Mouse (Mus musculus): Measurements from ENCODE around the gene Ttll5. TPM values are rescaled to one million over a fixed set of nuclear protein-coding genes. Genes with fewer than 3 reads are reported as not detected.
A peak's percentile ranks its signal among the peaks of the same experiment; 100 is the strongest.

The Ttll5 gene
- total RNA-seq, 2 experiments from 2014 or later: 5.4 to 8.5 TPM

GRCm38 (mm10) chr12:86086550-86086949 is 262.1 kb downstream of the Ttll5 start:
- no peak overlapping the region for H3K4me3 ChIP-seq
- H3K27ac ChIP-seq: peak overlapping the region; percentile 77
- intact Hi-C loops (cut with DNase I): no loop called here
- DNase-seq: peak; percentile 44
- TF ChIP-seq CTCF (IDR thresholded peaks at IDR 0.05): no peak

GRCm38 (mm10) chr12:86088042-86088441 is 263.6 kb downstream of the Ttll5 start:
- H3K4me3 ChIP-seq: no peak overlapping the region
- intact Hi-C loops (cut with DNase I): no loop called here
- DNase-seq: peak; percentile 67
- no peak for TF ChIP-seq CTCF (IDR thresholded peaks at IDR 0.05)
- peak overlapping the region; percentile 77 for H3K27ac ChIP-seq

- no peak overlapping the region; the same call in 1 of the 2 replicates for H3K4me3 ChIP-seq
- intact Hi-C loops (cut with DNase I): no loop called here
- peak overlapping the region; percentile 85 for H3K27ac ChIP-seq
- no peak for TF ChIP-seq CTCF (IDR thresholded peaks at IDR 0.05)
- DNase-seq: no peak
These were observed 266.3 kb downstream of the Ttll5 start for GRCm38 (mm10) chr12:86090764-86091163.

- H3K27ac ChIP-seq: peak overlapping the region; percentile 85
- H3K4me3 ChIP-seq: peak overlapping the region; percentile 55
These were observed 267.2 kb downstream of the Ttll5 start for GRCm38 (mm10) chr12:86091601-86092132.

GRCm38 (mm10) chr12:86094075-86094474 is 269.6 kb downstream of the Ttll5 start:
- no peak for DNase-seq
- Histone ChIP-seq H3K4me3 (no peak overlapping the region), H3K27ac (no peak overlapping the region)
- no peak for TF ChIP-seq CTCF (IDR thresholded peaks at IDR 0.05)
- intact Hi-C loops (cut with DNase I): no loop called here

More at GRCm38 (mm10) chr12:86091601-86092132, 267.2 kb downstream of the Ttll5 start:
- no peak for TF ChIP-seq CTCF (IDR thresholded peaks at IDR 0.05)
- peak; percentile 71 for DNase-seq
- intact Hi-C loops (cut with DNase I): no loop called here

GRCm38 (mm10) chr12:86095806-86096205 is 271.3 kb downstream of the Ttll5 start:
- no peak for TF ChIP-seq CTCF (IDR thresholded peaks at IDR 0.05)
- intact Hi-C loops (cut with DNase I): no loop called here
- DNase-seq: no peak
- no peak overlapping the region for H3K27ac ChIP-seq
- H3K4me3 ChIP-seq: no peak overlapping the region

- peak overlapping the region; percentile 12; the same call in 1 of the 2 replicates for H3K4me3 ChIP-seq
- intact Hi-C loops (cut with DNase I): no loop called here
- DNase-seq: no peak
- H3K27ac ChIP-seq: no peak overlapping the region
- TF ChIP-seq CTCF (IDR thresholded peaks at IDR 0.05): no peak
These were observed 273.3 kb downstream of the Ttll5 start for GRCm38 (mm10) chr12:86097781-86098180.

GRCm38 (mm10) chr12:86100711-86101110 is 276.3 kb downstream of the Ttll5 start:
- intact Hi-C loops (cut with DNase I): no loop called here
- no peak for DNase-seq
- no peak overlapping the region for H3K4me3 ChIP-seq
- peak overlapping the region; percentile 6 for H3K27ac ChIP-seq
- no peak for TF ChIP-seq CTCF (IDR thresholded peaks at IDR 0.05)

- no peak for TF ChIP-seq CTCF (IDR thresholded peaks at IDR 0.05)
- Histone ChIP-seq H3K4me3 (no peak overlapping the region), H3K27ac (peak overlapping the region; percentile 81)
- intact Hi-C loops (cut with DNase I): no loop called here
- no peak for DNase-seq
These were observed 278.2 kb downstream of the Ttll5 start for GRCm38 (mm10) chr12:86102686-86103085.

GRCm38 (mm10) chr12:86103391-86103790 is 278.9 kb downstream of the Ttll5 start:
- no peak for TF ChIP-seq CTCF (IDR thresholded peaks at IDR 0.05)
- no peak overlapping the region for H3K4me3 ChIP-seq
- no peak for DNase-seq
- intact Hi-C loops (cut with DNase I): no loop called here
- H3K27ac ChIP-seq: peak overlapping the region; percentile 81

- H3K4me3 ChIP-seq: no peak overlapping the region
- intact Hi-C loops (cut with DNase I): no loop called here
- no peak for DNase-seq
- peak overlapping the region; percentile 81 for H3K27ac ChIP-seq
- no peak for TF ChIP-seq CTCF (IDR thresholded peaks at IDR 0.05)
These were observed 279.4 kb downstream of the Ttll5 start for GRCm38 (mm10) chr12:86103852-86104251.

GRCm38 (mm10) chr12:86104297-86104696 is 279.8 kb downstream of the Ttll5 start:
- intact Hi-C loops (cut with DNase I): no loop called here
- TF ChIP-seq CTCF (IDR thresholded peaks at IDR 0.05): no peak
- no peak for DNase-seq

GRCm38 (mm10) chr12:86105546-86105945 is 281.1 kb downstream of the Ttll5 start:
- TF ChIP-seq CTCF (IDR thresholded peaks at IDR 0.05): no peak
- intact Hi-C loops (cut with DNase I): no loop called here
- DNase-seq: no peak
- H3K27ac ChIP-seq: peak overlapping the region; percentile 77; the same call in 1 of the 2 replicates
- no peak overlapping the region for H3K4me3 ChIP-seq

More at GRCm38 (mm10) chr12:86104297-86104696, 279.8 kb downstream of the Ttll5 start:
- Histone ChIP-seq H3K27ac (peak overlapping the region; percentile 81), H3K4me3 (no peak overlapping the region)

- H3K4me3 ChIP-seq: no peak overlapping the region
- TF ChIP-seq CTCF (IDR thresholded peaks at IDR 0.05): no peak
- H3K27ac ChIP-seq: no peak overlapping the region
- no peak for DNase-seq
- intact Hi-C loops (cut with DNase I): no loop called here
These were observed 281.6 kb downstream of the Ttll5 start for GRCm38 (mm10) chr12:86106086-86106485.
